Mouse (Mus musculus): Measurements from ENCODE around the gene Olfr981. TPM values are rescaled to one million over a fixed set of nuclear protein-coding genes. Genes with fewer than 3 reads are reported as not detected.

The Olfr981 gene
- not detected for total RNA-seq (2023)

DNA sequence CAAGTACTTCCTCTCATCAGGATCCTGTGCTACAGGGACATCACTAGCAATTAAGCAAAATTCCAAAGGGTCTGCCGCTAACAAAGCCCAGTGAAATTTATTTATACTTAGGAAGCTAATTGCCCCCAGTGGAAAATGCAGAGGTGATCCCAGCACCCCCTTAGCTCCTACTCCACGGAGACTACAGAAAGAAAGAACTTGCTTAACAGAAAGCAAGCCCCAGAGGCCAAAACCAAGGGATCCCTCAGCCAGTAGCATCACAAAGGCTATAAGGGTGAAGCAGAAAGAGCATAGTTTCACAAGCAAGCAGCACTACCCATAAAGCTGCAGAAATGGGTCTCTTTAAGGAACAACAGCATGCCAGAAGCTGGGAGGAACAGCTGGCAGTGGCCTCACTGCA is at the start of gene Olfr981:
Olfr981 (plus strand) TSS at position 301 of the 400 bp plus-strand sequence.

DNA sequence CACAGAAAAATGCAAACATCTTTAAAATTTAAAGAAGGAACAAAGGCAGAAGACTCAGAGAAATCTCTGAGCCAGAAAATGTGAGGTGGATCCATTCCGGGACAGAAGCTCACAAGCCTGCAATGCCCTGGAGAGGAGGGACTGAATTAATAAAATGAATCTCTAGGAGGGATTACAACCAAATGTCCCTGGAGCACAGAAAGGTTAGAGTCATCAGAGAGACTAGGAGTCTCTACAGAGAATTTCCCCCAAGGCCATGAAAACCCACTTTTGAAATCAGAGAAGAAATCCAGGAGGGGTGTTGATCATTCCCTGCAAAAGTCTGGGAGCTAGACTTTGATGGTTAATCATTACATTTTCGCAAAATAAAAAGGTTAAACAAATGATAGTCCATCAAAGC is 29.5 kb upstream of the Olfr981 start, which contains the start of gene Olfr978:
Olfr978 (plus strand) TSS at position 301 of the 400 bp plus-strand sequence.

DNA sequence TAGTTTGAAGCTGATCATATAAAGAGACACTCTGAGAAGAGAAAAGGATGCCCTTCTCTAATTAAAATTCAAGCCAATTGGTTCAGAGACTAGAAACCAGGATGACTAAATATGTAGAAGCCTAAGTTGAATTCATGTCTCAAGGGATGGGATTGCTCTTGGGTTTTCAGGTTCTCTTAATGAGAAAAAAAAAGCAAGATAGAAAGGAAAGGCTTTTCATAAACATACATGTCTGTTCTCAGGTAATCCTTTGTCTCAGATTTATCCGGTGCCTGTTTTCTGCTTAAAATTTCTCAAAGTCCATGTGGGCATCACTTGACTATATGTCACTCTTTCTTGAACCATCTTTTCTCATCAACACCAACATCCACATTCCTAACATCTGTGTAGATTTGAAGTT is 17.9 kb upstream of the Olfr981 start, which contains the start of gene Olfr979:
Olfr979 (minus strand) TSS at position 101 of the 400 bp plus-strand sequence.

DNA sequence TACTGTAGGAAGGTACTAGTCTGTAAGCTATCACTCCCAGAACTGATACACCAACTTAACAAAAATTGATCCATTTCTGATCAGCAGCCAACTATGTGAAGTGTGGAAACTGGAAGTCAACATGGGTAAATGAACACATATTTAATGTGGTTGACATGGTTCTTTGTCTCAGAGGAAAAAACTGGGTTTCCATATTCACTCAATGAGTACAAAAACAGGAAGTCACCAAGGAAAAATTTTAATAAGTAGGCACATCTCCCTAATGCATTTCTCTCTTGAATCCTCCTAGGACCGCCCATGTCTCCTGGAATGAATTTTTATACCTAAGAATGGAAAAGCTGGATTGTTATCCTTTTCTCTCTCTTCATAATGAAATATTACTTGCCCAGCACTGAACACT is 11.8 kb upstream of the Olfr981 start, which contains the start of gene Olfr980:
Olfr980 (minus strand) TSS at position 101 of the 400 bp plus-strand sequence.

DNA sequence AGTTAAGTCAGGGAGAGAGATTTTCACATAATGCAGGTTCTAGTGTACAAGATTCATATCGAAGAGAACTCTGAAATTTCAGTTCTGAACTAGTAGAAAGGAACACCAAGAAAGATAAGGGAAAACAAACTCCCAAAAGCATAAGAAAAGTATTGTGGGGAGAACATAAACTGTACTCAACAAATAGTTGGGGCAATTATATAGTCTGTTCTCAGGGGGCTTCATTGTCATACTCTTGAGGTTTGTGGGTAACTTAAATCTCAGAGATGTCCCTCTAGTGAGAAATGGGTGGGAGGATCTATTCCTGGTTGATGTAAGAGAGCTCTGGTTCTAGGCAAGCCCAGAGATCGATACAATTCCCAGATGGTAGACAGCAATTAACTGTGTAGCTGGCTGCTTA is 52.3 kb downstream of the Olfr981 start, which contains the start of gene Olfr982:
Olfr982 (plus strand) TSS at position 301 of the 400 bp plus-strand sequence.

Other genes with a start within 250 kb of the Olfr981 start
- not detected for gene Olfr968, start 238.2 kb upstream of the Olfr981 start, total RNA-seq (2023)
- gene Olfr969, start 230.5 kb upstream of the Olfr981 start, total RNA-seq (2023), result not detected
- gene Olfr970, start 212.6 kb upstream of the Olfr981 start, total RNA-seq (2023), result not detected
- gene Olfr971, start 184.6 kb upstream of the Olfr981 start, total RNA-seq (2023), result not detected
- not detected for gene Olfr972, start 155.0 kb upstream of the Olfr981 start, total RNA-seq (2023)
- gene Olfr229, start 114.1 kb upstream of the Olfr981 start, total RNA-seq (2023), result not detected
- gene Olfr974, start 84.0 kb upstream of the Olfr981 start, total RNA-seq (2023), result not detected
- gene Olfr975, start 69.4 kb upstream of the Olfr981 start, total RNA-seq (2023), result not detected
- gene Olfr976, start 60.3 kb upstream of the Olfr981 start, total RNA-seq (2023), result not detected
- gene Olfr978, start 29.4 kb upstream of the Olfr981 start, total RNA-seq (2023), result not detected
- gene Olfr979, start 18.0 kb upstream of the Olfr981 start, total RNA-seq (2023), result not detected
- not detected for gene Olfr980, start 11.9 kb upstream of the Olfr981 start, total RNA-seq (2023)
- not detected for gene Olfr982, start 52.4 kb downstream of the Olfr981 start, total RNA-seq (2023)
- gene Olfr983, start 72.1 kb downstream of the Olfr981 start, total RNA-seq (2023), result not detected
- gene Olfr984, start 92.7 kb downstream of the Olfr981 start, total RNA-seq (2023), result under 1 TPM; 0.12 TPM
- not detected for gene Olfr985, start 108.7 kb downstream of the Olfr981 start, total RNA-seq (2023)
- gene Tmem225, start 126.7 kb downstream of the Olfr981 start, total RNA-seq (2023), result not detected
- gene Olfr986, start 159.5 kb downstream of the Olfr981 start, total RNA-seq (2023), result not detected
- gene Zfp202, start 170.9 kb downstream of the Olfr981 start, total RNA-seq (2023), result 1 to 10 TPM; 2.3 to 3.1 TPM
- not detected for gene Scn3b, start 247.8 kb downstream of the Olfr981 start, total RNA-seq (2023)

Data from T-cell, adult 66 days (primary cell).